Mouse (Mus musculus) spleen, postnatal 36 days (tissue): Measurements from ENCODE around the gene P2rx5.
A peak's percentile ranks its signal among the peaks of the same experiment; 100 is the strongest.

Experiments
- DNase-seq, 2 experiments: peaks; one replicate each; pipeline ENCODE4 v3.0.0; 2022; ENCODE audit warnings: low spot score in 2 of 2, mixed read lengths in 1 of 2

P2rx5 gene

DNA sequence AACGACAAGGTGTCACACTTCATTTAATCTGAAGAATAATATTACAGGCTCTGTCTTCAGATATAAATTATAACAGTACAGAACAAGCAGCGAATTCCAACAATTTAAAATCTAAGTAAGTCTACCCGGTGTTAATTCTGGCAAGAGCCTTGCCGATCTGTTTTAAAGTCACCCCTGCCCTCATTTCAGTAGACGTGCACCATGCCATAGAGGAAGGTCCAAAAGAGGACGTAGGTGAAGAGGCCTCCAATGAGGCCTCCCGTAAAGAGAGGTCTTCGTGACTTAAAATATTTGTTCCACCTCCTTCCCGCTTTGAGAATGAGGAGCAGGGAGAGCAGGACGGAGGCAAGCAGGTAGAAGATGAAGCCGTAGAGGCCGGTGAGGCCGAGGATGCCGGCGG, 16.0 kb downstream of the P2rx5 start:
- no peak for DNase-seq

DNA sequence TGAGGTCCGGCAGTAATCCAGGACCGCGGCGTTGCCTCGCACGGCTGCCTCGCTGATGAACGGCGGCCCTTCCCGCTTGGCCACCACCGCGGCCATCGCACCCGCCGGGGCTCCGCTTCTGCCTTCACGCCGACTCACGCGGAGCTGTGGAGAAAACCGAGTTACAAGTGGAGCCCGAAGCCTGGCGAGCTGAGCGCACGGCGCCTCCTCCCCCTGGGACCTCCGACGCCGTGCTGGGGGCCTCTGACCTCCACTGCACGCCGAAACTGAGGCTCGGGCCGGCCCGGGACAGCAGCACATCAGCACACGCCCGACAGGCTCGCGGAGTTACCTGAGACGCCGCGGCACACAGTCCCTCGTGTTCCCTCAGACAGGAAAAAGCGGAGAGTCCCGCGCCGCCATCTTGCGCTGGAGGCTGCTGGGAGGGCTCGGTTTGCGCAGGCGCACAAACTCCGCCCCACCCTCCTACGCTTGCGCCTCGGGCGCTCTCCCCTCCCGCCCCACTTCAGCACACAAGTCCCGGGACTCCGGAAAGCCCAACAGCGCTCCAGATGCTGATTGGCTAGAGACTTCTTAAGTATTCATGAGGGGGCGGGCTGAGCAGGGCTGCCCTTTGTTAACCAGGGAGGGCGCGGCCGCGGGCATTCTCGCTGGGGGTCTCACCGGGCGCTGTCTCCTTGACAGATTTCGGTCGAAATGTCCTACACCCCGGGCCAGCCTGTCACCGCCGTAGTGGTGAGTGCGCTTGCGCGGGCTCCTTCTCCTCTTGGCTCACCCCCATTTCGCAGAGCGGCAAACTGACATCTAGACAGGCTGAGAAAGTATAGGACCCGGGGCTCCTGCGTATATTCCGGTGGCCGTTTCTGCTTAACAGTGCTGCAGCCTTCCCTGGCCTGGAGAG, 16.6 kb downstream of the P2rx5 start, which contains the start of the genes Emc6 and Tax1bp3:
TSS of gene Emc6 (minus strand) at position 430 of the 901 bp plus-strand sequence.
TSS of gene Tax1bp3 (plus strand) at position 476 of the 901 bp plus-strand sequence.
- DNase-seq: peak; percentile 96 to 97

DNA sequence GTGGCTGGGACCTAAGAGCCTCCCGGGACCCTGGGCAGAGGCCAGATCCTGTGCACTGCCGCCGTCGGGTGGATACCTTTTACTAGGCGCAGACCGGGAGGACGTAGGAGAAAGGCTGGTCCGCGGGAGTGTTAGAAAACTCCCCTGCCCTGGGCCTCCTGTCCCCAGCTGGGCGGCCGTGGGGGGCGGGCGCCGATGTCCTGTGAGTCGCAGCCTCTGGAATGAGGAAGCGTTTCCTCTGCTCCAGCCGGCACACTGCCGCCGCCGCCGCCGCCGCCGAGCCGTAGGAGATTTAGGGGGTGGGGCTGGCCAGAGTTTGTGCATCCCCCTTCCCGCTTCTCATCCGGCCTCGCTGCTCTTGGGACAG, 17.3 kb downstream of the P2rx5 start:
- peak; percentile 30 to 43 for DNase-seq

DNA sequence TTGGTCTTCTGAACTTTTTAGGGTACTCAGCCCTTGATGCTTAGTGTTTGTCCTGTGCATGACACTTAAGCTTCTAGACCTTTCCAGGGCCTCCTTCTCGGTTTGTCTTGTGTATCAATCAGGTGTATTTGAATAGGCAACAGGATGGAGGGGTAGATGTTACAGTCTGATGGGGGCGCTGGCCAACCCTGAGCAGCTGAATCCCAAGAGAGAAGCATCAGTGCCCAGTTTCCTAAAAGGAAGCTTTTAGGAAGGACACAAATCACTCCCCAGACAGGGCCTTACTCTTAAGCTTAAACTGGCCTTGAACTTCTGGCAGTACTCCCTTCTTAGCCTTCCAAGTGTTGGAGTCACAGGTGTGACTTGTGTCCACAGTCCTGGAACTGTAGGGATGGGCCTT, 17.7 kb downstream of the P2rx5 start:
- DNase-seq: no peak

DNA sequence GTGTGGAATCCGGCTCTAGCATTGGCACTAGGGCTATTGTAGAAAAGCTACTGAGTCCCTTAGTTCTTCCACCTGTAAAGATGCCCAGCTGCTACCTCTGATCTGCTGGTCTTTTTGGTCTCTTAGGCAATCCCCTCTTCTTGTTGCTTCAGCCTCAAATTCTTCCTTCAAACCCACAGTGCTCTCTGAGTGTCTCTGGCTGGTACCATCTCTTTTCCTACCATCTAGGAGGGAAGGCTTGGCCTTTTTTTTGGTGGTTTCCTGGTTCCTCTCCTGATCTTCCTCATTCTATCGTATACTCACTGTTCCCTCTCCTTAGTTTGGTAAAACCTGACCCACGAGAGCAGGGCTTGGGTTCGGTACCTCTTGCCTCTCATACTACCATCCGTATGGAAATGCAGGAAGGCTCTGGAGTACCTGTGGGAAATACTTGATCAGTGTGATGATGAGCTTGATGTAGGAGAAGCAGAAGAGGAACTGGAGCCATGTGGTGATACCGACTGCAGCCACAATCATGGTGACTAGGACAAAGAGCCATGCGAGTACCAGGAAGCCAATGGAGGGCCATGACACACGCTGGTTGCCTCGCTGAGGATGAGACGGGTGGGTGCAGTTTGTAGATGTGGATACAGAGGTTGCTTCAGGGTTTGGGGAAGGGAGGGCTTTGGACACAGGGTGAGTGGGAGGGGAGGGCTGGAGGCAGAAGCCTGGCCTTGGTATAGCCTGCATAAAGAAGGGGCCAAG, 25.8 kb downstream of the P2rx5 start:
- DNase-seq: no peak

DNA sequence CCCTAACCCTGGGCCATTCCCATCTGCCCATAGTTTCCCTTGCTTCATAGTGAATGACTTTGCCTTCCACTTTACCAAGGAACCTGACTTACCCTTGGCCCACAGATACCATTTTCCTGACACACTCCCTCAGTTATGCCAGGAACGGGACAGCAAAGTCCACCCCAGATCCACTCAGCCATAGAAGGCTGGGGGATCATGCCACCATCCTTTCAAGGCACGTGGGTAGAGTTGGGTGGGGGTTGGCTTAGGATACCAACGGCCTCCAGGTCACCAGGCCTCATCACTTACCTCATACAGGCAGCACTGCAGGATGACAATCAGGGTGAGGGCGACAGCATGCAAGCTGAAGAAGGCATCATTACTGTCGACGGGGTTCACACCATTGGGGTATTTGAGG, 27.0 kb downstream of the P2rx5 start:
- no peak for DNase-seq

DNA sequence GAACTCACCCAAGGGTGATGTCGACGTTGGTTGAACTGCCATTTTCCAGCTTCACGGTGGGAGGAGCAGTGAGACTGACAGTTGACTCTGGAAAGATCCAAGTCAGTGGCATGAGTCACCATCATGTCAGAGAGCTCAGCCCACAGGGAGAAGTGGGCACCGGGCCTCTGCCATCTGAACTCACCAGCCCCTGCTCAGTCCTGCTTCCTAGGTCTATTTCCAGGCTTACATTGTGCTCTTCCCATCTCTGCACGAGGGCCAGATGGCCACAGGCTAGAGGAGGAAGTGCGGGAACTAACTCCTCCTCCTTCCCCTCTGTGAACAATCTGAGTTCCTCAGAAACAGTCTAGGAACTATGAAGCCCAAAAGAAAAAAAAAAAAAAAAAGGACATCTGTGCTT, 32.8 kb downstream of the P2rx5 start:
- no peak for DNase-seq

DNA sequence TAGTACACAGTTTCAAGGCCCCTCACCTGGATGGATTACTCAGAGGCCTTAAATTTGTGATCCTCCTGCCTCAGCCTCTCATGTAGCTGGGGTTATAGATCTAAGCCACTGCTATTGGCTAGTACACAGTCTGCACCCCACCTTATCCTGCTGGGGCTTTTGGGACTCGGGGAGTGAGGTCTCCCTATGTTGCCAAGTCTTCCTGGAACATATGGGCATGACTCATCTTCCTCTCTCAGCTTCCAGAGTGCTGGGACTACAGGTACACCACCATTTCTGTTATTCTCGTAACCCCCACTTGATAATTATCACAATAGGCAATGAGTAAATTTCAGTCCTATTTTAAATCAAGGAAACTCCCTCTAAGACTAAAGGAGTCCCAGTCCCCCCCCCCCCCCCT, 34.2 kb downstream of the P2rx5 start:
- DNase-seq: no peak

DNA sequence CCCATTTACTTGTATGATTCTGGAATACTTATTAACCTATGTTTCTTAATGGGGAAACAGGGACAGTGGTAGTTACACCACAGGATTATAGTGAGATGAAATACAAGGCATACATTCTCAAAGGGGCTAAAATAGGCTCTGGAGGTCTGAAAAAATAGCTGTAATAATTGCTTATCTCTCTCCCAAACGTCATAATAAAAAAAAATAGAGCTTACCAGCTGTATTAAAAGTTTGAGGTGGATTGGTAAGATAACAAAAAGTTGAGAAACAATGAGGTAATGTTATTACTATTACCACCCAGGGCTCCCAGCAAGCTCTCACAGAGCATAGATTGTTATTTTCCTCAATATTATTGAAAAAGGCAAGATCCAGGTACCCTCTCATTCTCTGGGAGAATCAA, 38.0 kb downstream of the P2rx5 start:
- DNase-seq: no peak

DNA sequence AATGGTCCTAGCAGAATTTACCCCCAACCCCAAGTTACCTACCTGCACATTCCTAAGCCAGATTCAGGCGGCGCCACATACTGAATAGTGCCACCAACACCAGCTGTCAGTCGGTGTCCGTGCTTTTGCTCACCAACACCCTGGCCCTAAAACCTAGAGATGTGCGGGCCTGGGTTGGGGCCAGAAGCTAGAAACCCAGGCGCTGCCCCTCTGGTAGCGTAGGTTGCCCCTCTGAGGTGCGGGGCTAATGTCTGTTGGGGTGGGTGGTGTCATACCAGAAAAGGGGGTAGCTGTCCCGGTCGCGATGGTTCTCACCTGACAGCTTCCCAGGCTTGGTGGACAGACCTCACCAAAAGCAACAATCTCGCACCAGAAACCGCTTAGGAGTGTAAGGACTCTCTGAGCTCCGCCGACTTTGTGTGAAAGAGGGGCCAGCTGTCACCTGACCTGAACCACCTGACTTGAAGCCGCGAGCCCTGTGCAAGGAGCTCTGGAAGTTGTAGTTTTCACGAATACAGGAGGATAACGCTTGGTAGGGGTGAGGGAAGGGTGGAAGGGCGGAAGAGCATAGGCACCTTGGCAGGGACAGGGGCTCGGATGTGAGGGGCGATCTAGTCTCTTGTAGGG, 38.5 kb downstream of the P2rx5 start, which contains the start of gene Ctns:
TSS of gene Ctns (minus strand) at position 440 of the 627 bp plus-strand sequence.
- DNase-seq: peak; percentile 84 to 86

DNA sequence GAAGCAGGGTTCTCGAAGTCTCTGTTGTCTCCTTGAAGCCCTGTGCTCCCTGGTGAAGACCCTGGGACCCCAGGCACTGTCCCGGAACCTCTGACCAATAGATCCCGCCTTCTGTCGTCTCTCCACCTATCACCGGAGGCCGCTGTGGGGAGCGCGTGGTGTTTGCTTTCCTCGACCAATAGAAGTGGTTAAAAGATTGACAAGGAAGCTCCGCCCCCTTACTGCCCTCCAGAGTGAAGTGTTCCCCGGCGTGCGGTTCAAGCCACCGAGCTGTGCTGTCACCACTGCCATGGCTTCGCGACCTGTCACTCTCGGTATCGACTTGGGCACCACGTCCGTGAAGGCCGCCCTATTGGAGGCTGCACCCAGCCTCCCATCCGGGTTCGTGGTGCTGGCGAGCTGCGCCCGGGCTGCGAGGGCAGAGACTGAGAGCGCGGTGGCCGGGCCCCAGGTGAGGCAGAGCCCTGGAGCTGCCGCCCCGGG, 39.0 kb downstream of the P2rx5 start, which contains the start of gene Shpk:
TSS of gene Shpk (plus strand) at position 231 of the 483 bp plus-strand sequence.
- DNase-seq: peak; percentile 93 to 96

DNA sequence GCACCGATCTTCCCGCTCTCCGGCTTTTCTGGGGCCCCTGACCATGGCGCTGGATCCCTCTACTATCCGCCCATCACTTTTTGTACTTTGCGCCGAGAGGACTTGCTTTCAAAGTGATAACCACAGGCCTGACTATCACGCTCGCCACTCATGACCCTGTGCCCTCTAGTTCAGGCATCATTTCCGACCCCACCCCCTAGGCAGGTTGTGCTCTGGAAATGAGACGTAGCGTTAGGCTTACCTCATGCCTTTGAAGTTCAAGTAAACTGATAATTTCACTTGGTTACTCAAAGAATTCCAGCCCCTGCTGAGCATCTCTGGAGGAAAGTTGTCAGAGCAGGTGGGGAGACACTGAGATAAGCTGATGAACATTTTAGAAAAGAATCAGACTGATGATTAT, 39.7 kb downstream of the P2rx5 start:
- DNase-seq: peak; percentile 30 to 45

DNA sequence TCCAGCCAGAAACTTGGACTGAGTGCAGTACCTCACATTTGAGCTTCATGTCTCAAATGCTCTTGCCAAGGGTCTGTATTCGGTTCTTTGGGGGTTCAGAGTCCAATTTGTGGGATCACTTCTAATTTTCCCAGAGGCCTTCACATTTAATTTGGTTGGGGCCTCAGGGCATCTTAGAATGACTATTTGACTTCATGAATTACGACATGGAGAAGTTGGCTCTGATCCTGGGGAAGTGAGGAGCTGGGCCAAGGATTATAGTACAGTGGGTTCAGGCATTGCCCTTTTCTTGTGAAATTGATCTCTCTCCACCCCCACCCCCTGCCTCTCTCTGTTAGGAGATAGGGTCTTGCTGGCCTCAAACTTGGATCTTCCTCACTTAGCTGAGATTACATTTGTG, 40.8 kb downstream of the P2rx5 start:
- DNase-seq: no peak

DNA sequence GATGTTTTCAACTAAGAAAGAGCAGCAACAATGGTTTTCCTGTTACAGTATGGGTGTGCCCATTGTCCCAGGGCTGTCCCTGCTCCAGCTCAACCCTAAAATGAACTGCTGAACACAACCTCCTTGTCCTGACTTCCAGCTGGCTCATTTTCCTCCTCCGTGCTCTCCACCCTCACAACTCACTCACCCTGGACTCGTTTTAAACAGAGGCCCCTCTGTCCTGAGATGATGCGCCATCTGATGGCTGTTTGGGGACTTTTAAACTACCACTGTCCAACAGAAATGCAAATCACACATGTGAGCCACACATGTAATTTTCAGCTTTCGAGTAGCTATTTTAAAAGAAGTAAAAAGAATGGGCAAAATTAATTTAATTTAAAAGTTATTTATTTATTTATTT, 41.4 kb downstream of the P2rx5 start:
- no peak for DNase-seq

DNA sequence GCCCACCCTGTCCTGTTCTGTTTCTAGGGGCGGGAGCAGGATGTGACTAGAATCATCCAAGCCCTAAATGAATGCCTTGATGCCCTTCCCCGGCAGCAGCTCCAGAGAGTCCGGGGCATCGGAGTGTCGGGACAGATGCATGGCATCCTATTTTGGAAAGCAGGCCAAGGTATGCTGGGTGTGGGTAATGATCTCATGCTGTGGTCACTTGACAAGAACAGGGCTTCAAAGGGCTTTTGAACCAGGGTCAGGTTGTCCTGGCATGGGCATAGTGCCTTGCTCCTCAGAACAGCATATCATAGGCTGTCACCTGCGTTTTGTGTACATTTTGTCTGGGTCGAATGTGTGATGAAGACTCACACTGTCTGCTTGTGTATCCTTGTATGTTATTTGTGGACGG, 43.7 kb downstream of the P2rx5 start:
- no peak for DNase-seq

DNA sequence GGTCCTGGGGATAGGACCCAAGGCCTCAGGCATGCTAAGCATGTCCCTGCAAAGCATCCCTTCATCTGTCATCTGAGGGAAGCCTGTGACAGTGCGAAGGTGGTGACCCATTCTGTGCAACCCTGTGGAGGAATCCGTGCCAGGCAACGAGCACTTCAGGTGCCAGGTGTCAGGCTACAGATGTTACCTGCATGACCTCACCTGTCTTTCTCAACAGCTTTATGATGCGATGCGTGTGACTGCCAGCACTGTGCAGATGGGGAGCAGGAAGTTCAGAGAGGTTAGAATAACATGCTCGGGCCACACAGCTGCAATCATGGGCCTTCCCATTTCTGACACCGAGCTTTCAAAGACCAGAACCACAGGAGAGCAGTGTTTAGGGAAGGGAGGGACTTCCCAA, 45.0 kb downstream of the P2rx5 start:
- no peak for DNase-seq

DNA sequence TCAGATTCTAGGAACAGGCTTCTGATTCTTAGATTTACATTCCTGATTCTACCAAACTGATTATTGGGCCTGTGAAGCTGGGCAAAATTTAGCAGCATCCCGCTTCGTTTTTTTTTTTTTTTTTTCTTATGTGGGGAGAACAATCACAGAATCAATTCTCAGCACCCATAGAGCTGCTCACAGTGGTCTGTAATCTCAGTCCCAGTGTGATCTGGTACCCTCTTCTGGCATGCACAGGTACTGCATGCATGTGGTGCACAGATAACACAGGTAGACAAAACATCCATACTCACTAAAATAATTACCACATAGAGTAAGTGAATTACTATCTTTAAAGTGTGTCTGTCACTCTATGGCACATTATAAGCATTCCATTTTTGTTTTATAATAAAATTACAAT, 47.4 kb downstream of the P2rx5 start:
- DNase-seq: no peak

DNA sequence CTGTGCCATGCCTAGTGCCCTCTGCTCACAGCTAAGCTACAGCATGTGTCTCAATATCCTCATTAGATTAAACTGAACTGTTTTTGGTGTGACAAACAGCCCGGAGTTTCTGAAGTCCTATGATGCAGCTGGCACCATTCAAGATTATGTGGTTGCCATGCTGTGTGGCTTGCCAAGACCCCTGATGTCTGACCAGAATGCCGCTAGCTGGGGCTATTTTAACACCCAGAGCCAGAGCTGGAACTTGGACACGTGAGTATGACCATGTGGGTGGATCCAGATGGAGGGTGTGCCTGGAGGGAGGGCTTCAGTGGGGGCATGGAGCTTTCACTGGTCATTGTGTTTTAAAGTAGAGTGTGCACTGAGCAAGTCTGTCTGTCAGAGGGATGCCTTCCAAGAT, 53.7 kb downstream of the P2rx5 start:
- DNase-seq: no peak

DNA sequence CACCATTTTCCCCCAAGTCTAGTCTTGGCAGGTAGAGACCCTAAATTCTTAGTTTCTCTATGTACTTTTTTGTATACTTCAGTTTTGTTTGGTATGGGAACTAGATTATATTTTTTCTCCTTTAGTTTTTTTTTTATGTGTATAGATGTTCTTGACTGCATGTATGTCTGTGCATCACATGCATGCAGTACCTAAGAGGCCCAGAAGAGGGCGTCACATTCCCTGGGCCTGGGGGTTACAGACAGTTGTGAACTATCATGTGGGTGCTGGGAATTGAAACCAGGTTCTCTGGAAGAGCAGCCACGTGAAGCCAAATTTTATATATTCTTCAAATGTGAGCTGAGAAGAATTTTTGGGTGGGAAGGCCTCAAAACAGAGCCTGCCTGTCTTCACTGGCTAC, 59.5 kb downstream of the P2rx5 start:
- no peak for DNase-seq

DNA sequence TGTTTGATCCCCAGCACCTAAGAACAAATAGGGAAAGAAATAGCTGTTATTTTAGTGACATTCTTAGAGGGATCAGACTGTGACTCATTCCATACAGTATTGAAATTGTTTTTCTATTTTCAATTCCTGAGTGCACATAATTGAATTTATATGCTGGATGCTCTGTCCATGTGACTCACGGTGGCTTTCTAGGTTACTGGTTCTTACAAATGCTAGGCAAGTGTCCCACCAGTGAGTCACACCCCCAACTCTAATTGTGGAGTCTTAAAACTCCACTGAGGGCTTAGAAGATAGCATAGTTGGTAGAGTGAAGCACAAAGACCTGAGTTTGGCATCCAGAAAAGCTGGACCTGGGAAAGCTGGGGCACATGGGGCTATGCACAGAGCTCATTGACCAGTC, 60.4 kb downstream of the P2rx5 start:
- no peak for DNase-seq
